Mouse (Mus musculus): ENCODE data around the gene Pus10. TPM values are rescaled to one million over a fixed set of nuclear protein-coding genes. Genes with fewer than 3 reads are reported as not detected.

Pus10 gene
- total RNA-seq (2021), result 10 to 100 TPM; 18.0 to 22.1 TPM
- long read RNA-seq, experiment 1, transcript Pus10-201 (18 exons, 1,813 nt), result minor isoform, 5 of 23 reads
- long read RNA-seq, experiment 1, transcript Pus10-202 (18 exons, 3,559 nt), result major isoform, 9 of 23 reads
- long read RNA-seq, experiment 1, partial matches to known transcripts, result 2 of 23 reads
- long read RNA-seq, experiment 1, other reads (novel, unspliced or antisense), result 5 of 23 reads
- long read RNA-seq, experiment 2, transcript Pus10-202 (18 exons, 3,559 nt), result major isoform, 8 of 33 reads
- long read RNA-seq, experiment 2, transcript Pus10-201 (18 exons, 1,813 nt), result minor isoform, 6 of 33 reads
- long read RNA-seq, experiment 2, partial matches to known transcripts, result 5 of 33 reads
- long read RNA-seq, experiment 2, other reads (novel, unspliced or antisense), result 12 of 33 reads

DNA sequence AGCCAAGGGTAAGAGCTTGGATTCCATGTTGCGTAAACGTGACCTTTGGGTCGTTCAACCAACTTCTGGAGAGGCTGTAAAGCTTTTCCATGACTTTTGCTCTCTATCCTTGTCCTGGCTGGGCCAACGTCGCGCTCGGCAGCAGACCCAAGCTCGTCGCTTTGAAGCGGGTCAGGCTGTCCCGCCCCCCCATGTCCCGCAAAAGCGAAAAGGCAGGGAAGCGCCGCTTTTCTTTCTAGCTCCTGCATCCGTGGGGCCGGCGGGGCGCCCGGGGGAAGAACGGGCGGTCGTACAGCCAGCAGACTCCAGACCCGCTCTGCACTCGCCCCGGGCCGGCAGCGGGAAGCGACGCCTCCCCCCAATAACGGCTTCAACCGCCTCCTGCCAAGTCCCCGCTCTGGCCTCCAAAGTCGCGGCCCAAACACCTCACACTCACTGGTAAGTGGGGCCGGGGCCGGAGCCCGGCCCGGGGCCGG, at the start of gene Pus10:
Pus10 (plus strand) TSS at position 364 of the 476 bp plus-strand sequence.
- DNase-seq (ENCODE audit: low spot score in 2 of 2), result peak; percentile 49

DNA sequence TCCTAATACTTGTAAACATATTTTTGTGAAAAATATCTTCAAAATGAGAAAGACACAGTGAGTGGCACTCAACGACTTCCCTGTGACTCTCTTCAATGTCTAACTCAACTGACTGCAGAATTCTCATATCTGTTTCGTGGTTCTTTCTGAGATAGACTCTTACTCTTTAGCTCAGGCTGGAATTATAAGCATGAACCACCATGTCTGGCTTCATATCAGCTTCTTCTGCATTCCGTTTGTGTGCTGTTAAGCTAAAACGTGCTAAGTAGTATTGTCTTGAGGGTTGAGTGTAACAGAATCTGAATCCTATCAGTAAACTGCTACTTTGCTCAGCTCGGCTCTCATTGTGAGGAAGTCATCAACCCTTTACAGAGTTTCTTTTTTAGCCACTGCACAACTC, 46.5 kb upstream of the Pus10 start:
- DNase-seq (ENCODE audit: low spot score in 2 of 2), result no peak

DNA sequence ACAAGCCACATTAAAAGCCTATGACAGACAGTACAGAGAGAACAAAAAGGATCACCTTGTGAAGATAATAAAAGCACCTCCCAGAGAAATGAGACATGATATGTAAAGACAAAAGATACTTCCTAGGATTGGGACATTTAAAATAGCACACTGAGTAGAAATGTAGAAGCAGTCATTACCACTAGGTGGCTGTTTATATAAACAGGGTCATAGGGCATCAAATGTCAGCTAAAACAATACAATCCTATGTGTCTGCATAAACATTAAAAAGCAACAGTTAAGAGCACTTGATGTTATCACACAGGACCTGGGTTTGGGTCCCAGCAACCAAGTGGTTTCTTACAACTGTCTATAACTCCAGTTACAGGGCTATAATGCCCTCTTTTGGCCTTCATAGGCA, 34.8 kb upstream of the Pus10 start:
- no peak for DNase-seq (ENCODE audit: low spot score in 2 of 2)

DNA sequence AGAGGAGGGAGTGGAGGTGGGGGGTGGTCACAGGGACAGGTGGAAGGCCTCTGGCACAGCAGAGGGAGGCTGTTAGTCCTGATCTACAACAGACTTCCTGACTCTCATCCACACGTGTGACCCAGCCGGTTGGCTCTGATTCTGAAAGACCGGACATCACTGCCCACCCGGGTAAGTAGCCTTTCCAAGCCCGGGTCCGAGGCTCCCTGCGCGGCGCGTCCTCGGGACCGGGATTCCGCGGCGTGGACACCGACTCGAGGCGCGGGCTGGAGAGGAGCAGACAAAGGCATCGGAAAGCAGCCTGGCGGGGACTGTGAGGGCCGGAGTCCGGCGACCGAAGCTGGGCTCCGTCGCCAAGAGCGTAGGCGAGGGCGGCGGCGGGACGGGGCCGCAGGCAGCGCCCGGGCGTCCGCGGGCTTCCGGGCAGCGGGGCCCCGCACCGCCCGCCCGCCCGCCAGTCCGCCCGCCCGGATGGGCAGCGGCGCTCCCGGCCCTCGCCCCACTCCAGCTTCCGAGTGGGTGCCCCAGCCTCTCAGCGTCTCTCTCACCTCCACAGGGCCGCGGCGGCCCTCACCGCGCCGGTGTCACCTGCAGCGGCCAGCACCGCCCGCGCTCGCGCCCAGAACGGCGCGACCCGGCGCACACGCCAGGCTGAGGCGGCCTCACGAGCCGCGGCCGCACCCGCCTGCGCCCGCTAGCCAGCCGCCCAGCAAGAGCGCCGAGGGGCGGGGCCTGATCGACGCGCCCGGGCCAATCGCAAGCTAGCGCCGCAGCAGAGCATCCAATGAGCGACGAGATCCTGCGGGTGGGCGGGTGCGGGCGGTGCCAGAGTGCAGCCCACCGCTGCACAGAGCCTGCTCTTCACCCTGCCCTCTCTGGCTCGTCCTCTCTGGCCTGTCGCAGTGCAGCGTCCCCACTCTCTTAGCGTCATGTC, 32.3 kb upstream of the Pus10 start, which contains the start of gene 0610010F05Rik:
0610010F05Rik (minus strand) TSS at position 695 of the 934 bp plus-strand sequence.
- DNase-seq (ENCODE audit: low spot score in 2 of 2), result peak; percentile 76 to 78

DNA sequence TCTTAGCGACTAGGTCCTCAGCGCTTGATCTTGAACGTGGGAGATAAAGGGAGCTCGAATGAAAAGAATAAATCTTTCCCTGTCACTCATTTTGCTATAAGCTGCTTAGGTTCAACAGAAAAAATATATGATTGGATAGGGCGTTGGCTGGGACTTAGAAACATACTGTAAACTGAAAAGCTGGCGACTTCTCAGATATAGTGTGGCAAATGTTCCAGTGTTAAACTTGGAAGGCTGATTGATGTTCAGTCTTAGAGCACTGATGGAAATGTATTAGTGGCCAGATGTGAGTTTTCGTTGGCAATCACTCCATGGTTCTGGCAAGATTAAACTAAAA, 31.6 kb upstream of the Pus10 start:
- DNase-seq (ENCODE audit: low spot score in 2 of 2), result no peak

DNA sequence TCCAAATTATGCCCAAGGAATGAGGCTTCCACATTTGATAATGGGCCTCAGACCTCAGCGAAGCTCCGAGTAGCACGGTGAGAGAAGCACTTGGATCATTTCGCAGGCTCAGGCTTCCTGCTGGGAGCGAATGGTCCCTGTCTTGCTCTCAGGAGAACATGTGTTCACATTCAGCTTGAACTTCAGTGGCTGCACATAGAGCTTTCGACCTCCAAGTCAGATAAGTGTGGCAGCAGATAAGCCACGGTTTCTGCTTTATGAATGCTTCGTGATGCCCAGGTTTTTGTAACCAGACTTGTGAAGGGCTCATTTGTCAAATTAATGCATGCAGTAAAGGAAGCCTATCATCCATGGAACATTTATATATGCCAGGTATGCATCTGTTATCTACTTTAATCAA, 30.9 kb upstream of the Pus10 start:
- no peak for DNase-seq (ENCODE audit: low spot score in 2 of 2)

DNA sequence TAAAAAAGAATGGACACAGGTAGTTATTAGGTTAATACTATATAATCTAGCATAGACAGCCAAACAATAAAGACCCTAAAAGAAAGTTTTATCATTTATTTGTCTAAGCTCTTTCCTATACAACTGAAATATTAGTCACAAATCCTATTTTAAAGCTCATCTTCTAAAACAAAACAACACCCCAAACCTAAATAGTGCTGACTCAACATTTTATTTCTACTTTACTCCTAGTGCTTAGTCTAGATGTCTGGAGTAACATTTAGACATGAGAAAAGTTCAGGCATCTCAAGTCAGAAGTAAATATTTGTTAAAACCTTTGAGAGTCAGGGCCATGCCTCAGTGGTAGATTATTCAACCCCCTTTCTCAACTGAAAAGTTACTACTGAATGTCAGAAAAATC, 18.0 kb upstream of the Pus10 start:
- DNase-seq (ENCODE audit: low spot score in 2 of 2), result no peak

DNA sequence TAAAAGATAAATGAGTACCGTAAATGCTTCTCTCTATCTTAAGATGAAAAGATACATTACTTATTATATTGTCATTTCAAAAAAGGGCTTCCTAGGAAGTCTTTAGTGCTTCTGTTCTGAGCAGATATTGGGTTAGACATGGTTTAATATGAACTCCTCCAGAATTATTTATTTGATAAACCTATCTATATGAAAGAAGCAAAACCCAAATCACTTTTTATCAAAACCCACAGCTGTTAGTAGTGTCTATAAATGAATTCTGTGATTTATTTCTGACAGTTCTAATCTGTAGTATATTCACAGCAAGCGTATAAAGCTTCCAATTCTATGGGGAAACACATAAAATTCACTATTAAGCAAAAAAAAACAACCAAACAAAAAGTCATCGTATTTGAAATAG, 17.6 kb upstream of the Pus10 start:
- no peak for DNase-seq (ENCODE audit: low spot score in 2 of 2)

DNA sequence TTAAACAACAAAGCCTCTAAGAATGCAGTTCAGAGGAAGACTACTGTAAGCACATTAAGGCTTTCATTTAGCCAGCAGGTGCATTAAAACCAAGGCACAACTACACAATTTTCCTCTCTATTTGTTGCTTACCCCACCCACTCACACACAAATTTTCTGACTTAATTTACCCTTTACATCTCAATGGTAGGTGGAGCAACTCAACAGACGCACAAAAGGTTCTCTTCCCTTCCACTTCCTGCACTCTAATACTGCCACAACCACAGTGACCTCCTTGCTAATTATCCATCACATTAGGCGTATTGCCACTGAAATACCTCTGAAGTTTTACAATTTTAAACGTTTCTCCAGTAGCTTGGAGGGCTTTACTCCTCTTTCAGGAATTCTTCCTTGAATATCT, 11.8 kb upstream of the Pus10 start:
- DNase-seq (ENCODE audit: low spot score in 2 of 2), result no peak

DNA sequence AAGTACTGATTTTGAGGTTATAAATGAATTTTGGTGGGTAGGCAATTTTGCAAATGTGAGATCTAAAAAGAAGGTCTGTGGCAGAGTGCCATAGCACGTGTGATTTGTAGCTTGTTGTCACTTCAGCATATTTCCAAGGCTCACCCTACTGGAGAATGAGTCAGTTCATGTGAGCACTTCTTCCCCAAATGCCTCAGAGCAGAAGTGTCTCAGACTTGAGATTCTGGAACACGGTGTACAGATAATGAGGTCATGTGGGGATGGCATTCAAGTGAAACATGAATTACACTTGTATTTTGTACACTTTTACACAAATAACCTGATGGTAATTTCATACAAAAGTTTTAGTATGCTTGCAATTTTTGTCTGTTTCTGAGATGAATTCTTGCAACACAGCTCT, 7.7 kb upstream of the Pus10 start:
- DNase-seq (ENCODE audit: low spot score in 2 of 2), result no peak

DNA sequence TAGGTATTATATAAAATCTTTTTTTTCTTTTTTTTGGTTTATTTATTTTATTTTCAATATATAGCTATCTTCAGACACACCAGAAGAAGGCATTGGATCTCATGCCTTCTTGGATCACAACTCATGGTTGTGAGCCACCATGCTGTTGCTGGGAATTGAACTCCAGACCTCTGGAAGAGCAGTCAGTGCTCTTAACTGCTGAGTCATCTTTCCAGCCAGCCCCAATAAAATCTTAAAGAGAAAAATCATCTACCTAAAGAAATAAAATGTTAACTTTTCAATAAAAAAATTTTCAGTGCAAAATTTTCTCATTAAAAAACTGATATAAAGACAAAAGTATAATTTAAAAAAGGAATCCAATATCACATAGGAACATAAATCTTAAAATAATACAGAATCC, 1.2 kb upstream of the Pus10 start:
- DNase-seq (ENCODE audit: low spot score in 2 of 2), result no peak

DNA sequence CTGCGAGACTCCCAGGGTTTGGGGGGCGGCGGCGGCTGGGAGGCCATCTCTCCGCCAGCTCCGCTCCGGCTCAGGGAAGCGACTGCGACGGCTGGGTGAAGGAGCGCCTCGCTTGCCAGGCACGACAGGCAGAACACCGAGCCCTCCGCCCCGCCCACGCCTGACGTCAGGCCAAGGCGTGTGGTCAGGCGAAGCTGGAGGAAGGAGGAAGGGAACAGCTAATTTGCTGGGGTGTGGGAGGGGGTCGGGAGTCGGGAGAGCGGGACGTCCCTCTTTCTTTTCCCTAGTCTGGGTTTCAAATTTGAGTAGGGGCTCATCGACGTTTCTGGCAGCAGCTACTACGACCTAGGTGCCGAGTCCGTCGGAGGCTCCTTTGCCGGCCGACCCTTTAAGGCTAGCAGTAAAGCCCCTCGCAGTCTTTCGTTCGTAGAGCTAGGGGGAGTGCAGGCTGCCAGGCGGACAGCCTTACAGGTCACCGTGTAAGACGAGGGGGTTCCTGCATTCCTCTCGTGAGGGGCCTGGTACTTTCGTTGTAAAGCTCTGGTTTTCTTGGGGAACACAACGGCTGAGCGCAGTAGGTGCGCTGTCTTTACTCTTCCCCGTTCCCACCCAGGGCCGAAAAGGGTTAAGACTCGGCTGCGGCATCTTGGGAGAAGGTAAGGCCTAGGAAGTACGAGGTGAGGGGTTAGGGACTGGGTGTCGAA, 476 bp downstream of the Pus10 start, which contains the start of gene Pex13:
Pex13 (minus strand) TSS at position 162 of the 704 bp plus-strand sequence.
- DNase-seq (ENCODE audit: low spot score in 2 of 2), result peak; percentile 92 to 93

DNA sequence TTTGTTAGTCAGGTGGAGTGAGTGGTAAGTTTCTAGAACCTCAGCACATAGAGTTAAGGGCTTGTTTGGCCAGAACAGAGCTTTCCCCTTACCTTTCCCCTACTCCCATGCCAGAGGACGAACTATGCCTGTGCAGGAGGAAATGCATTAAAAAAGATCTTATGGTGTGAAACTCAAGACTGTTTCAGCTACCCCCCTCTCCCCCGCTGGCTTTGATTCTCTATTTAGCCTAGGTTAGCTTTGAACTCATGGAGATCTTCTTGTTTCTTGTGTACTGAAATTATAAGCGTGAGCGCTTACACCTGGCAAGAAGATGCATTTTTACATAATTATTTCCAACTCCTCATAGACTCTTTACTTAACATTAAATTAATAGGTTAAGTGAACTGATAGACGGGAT, 1.1 kb downstream of the Pus10 start:
- no peak for DNase-seq (ENCODE audit: low spot score in 2 of 2)

DNA sequence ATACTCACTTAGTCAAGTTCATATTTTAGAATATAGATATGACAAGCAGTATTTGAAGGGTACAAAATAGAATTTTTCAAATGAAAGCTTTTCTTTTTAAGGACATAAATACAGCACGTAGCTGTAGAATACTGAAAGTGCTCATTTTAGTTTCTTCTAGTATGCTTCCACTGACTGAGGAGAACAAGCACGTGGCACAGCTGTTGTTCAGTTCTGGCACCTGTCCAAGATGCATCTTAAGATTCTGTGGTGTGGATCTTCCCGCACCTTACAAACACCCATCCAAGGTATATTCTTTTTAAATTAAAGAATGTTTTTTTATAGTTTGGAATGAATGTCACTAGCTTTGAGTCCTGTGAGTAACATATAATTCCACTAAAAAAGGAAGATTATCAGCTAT, 1.7 kb downstream of the Pus10 start:
- DNase-seq (ENCODE audit: low spot score in 2 of 2), result no peak

DNA sequence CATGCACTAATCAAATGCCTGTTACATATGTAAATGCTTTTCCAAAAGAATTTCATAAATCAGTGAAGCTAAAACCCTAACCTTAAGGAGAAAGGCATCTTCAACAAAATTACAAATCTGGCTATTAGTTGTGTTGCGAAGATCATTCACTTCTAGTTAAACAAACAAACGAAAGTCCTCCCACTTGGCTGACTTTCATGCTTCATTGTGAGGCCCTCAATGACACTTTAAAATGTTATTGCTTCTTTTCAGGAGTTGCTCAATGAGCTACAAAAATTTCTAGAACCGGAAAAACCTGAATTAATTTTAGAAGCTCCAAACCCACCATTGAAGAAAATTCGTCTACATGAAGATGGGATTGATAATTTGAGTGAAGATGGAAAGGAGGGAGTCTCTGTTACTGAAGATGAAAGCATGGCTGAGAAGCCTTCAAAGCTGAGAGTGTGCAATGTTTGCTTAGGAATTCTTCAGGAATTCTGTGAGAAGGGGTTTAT, 6.8 kb downstream of the Pus10 start:
- DNase-seq (ENCODE audit: low spot score in 2 of 2), result no peak

DNA sequence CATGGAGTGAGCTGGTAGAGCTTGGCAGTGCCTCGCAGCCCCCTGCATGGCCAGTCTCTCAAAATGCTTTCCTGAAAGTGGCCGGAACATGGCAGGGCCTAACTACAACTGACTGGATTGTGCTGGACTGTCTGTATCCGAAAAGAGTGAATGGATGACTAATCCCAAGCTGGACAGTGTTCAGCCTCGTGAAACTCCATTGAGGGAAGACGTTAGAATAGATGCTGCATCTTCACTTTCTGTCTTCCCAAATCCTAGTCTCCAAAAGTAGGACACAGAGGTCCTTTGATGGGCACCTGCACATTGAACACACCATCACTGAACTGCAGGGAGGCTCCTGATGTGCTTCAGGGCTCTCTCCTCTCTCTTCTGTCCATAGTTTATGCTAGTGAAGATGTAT, 10.6 kb downstream of the Pus10 start:
- DNase-seq (ENCODE audit: low spot score in 2 of 2), result no peak

DNA sequence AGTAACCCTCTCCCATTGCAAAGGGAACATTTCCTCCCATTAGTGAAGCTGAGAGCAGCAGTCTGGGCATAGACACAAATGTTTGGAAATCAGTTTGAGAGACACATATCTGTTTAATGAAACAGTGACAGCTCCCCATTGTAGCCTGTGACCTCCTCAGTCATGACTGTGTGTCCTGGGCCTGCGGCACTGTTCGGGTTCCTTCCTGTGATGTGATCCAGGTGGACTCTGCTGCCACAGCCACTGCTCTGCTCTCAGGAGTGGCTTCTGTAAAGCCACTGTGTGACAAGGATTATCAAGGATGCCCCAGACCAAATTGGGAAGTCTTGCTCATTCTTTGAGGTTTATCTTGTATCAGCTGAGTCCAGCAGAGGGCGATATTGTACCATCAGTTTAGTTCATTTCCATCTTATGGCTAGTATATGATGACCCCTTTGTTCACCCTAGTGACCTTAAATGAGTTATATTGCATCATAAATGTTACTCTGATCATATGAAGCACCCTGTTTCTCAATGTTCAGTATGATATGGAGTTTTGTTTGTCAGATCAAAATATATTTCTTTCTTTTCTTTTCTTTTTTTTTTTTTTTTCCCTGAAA, 13.7 kb downstream of the Pus10 start:
- DNase-seq (ENCODE audit: low spot score in 2 of 2), result peak; percentile 50 to 61

DNA sequence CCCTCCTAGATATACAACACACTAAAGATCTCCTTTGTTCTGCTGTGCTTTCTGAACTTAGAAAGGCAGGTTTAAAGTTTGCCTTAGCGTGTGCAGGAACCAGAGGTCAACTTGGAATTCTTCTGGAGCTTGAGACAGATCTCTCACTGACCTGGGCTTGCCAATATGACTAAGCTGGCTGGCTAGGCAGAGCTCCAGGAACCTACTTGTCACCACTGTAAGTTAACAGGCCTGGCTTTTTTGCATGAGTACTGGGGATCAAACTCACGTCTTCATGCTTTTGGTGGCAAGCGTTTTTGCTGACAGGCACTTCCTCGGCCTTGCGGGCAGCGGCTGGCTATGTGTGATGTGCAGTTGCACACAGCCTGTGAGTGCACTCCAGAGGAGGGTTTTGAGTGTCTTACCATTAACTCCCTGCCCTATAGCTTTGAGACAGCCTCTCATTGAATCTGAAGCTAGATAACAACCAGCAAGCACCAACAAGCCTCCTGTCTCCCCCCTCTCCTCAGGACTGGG, 15.0 kb downstream of the Pus10 start:
- no peak for DNase-seq (ENCODE audit: low spot score in 2 of 2)

DNA sequence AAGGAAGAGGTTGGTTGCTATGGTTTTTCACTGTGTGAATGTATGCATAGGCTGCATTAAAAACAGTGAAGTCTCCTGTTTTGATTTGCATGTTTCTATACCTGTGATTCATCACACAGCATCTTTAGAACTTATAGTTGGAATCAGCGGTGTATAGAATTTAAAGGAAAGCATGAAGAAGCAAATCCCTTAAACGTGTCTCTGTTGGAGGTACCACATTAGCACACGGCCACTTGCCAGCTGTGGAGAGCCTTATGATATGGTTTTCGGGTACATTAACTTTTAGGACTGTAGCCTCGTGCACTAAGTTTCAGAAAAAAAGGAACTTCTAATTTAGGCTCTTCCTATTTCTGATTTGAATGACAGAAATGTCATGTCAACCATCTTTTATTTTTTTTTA, 17.1 kb downstream of the Pus10 start:
- DNase-seq (ENCODE audit: low spot score in 2 of 2), result no peak

DNA sequence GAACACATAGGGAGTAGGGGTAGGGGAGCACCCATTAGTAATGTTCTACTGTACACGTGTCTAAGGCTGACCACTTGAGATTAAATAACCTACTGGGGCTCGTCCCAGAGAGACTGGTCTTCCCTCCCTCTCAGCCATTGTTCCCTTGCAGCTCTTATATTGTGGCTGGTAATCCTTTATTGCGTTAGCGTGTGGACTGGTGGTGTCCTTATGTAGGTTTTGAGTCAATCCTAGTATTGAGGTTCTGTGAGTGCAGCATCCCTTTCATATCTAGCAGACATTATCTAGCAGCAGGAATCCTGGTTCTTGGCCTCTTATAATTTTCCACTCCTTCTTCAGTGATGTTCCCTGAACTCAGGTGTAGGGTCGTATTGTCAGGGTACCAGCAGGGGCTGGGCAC, 21.2 kb downstream of the Pus10 start:
- DNase-seq (ENCODE audit: low spot score in 2 of 2), result no peak

DNA sequence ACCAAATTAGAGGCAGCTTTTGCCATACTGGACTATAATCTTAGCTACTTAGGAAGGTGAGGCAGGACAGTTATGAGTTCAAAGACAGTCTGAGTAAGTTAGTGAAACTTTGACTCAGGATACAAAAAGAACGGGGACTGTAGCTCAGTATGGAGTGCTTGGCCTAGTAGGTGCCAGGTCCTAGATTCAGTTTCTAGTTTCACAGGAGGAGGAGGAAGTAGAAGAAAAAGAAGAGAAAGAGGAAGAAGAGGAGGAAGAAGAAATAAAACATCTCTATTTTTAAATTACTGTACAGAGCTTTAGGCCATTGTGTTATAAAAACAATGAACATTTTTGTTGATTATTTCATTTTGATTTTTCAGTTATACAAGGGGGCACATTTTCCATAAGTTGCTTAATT, 22.6 kb downstream of the Pus10 start:
- DNase-seq (ENCODE audit: low spot score in 2 of 2), result no peak
